Mouse (Mus musculus) kidney, embryonic 14.5 days (tissue): ENCODE data around the gene Ccdc47. TPM values are rescaled to one million over a fixed set of nuclear protein-coding genes. Genes with fewer than 3 reads are reported as not detected.

Source experiments
- ATAC-seq: fragments of 200-750 bp; cut with Nextera tagmentation; 2 replicates; pipeline ENCODE4 v1.8.0; 2017; ENCODE audit warnings: moderate number of reproducible peaks, mild to moderate bottlenecking, moderate TSS enrichment, moderate library complexity; ENCODE audit not compliant: low FRiP score, low TSS enrichment
- H3K27ac ChIP-seq: fragments of 300-500 bp; sonication (generic); 2 replicates; pipeline ENCODE4 v1.5.1; 2014; ENCODE audit warnings: low read depth, mild to moderate bottlenecking, low read length, moderate library complexity, mixed read lengths
- H3K27me3 ChIP-seq: fragments of 300-500 bp; sonication (generic); 2 replicates; pipeline ENCODE4 v1.6.1; 2014; ENCODE audit warnings: mild to moderate bottlenecking, low read length; ENCODE audit not compliant: control insufficient read depth, insufficient read depth
- H3K36me3 ChIP-seq: fragments of 300-500 bp; sonication (generic); 2 replicates; pipeline ENCODE4 v1.6.1; 2014; ENCODE audit warnings: low read length, mixed read lengths; ENCODE audit not compliant: control insufficient read depth, insufficient read depth
- H3K4me1 ChIP-seq: fragments of 300-500 bp; sonication (generic); 2 replicates; pipeline ENCODE4 v1.6.1; 2014; ENCODE audit warnings: low read length, mixed read lengths; ENCODE audit not compliant: control insufficient read depth, insufficient read depth
- H3K4me2 ChIP-seq: fragments of 300-500 bp; sonication (generic); replicated peaks from 2 replicates; pipeline ENCODE4 v1.6.1; 2014; ENCODE audit warnings: low read depth, mild to moderate bottlenecking, low read length
- H3K4me3 ChIP-seq: fragments of 300-500 bp; sonication (generic); 2 replicates; pipeline ENCODE4 v1.5.1; 2014; ENCODE audit warnings: mild to moderate bottlenecking, low read length
- H3K9ac ChIP-seq: fragments of 300-500 bp; sonication (generic); 2 replicates; pipeline ENCODE4 v1.6.1; 2014; ENCODE audit warnings: low read depth, mild to moderate bottlenecking, low read length, moderate library complexity
- H3K9me3 ChIP-seq: fragments of 300-500 bp; sonication (generic); 2 replicates; pipeline ENCODE4 v1.6.1; 2016; ENCODE audit warnings: low read length; ENCODE audit not compliant: control insufficient read depth
- WGBS: fragments of 180-500 bp; shearing (Covaris S2); extraction: QIAGEN DNeasy Blood & Tissue Kit; methylation state at CpG from one replicate; pipeline ENCODE4 v1.1.7; 2014; 5-methylcytosine and 5-hydroxymethylcytosine counted together
- polyA plus RNA-seq: library from polyadenylated mRNA; unstranded; fragments of >200 nt; fragmentation: Nextera tagmentation; extraction: Ambion mirVana; gene quantifications from 2 replicates; pipeline ENCODE4 v1.2.1, GENCODE M21; 2014

Gene Ccdc47
- polyA plus RNA-seq, 1 experiment from 2014 or later = 60.3 TPM

DNA sequence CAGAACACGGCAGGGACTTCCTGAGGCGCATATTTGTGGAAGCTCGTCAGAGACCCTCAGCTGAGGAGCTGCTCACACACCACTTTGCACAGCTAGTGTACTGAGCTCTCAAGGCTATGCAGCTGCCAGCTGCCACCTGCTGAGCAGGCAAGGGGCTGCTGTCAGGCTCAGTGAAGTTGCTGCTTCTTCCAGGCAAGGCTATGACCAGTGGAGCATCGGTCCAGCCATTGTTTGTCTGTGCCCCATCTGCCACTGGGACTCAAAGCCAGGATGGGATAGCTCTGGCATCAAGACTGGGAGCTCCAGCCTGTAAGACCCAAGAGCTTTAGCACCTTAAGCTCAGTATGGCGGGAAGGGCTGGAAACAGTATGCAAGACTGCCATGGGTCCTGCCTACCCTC lies 62.1 kb downstream of the Ccdc47 start:
- Histone ChIP-seq H3K4me1 (peaks cover 11% of the 10 kb centered on the region), H3K4me3 (no peak overlapping the region), H3K27ac (no peak overlapping the region), H3K9me3 (no peaks in the 10 kb centered on the region), H3K9ac (no peak overlapping the region), H3K4me2 (no peak overlapping the region), H3K27me3 (no peaks in the 10 kb centered on the region), H3K36me3 (peaks cover 91% of the 10 kb centered on the region)
- ATAC-seq = no peak
- 84% methylated on average over 5 of the region's 5 CpGs for WGBS

GRCm38 (mm10) chr11:106152132-106152531 lies 64.0 kb downstream of the Ccdc47 start:
- Histone ChIP-seq H3K27ac (no peak overlapping the region), H3K4me2 (no peak overlapping the region), H3K36me3 (peaks cover 95% of the 10 kb centered on the region), H3K9ac (no peak overlapping the region), H3K4me3 (no peak overlapping the region), H3K9me3 (no peaks in the 10 kb centered on the region), H3K27me3 (no peaks in the 10 kb centered on the region), H3K4me1 (no peaks in the 10 kb centered on the region)
- WGBS = 86% methylated on average over 8 of the region's 8 CpGs
- ATAC-seq = no peak

GRCm38 (mm10) chr11:106151219-106151618 lies 64.9 kb downstream of the Ccdc47 start:
- Histone ChIP-seq H3K27me3 (no peaks in the 10 kb centered on the region), H3K9me3 (no peaks in the 10 kb centered on the region), H3K36me3 (peaks cover 85% of the 10 kb centered on the region), H3K27ac (no peak overlapping the region), H3K4me3 (no peak overlapping the region), H3K4me2 (no peak overlapping the region), H3K4me1 (no peaks in the 10 kb centered on the region), H3K9ac (no peak overlapping the region)
- 82% methylated on average over 3 of the region's 3 CpGs for WGBS
- ATAC-seq = no peak

Other genes with a start within 250 kb of the Ccdc47 start
- 1.4 and 4.8 TPM in 2 replicates for gene Ace, start 248.4 kb downstream of the Ccdc47 start, polyA plus RNA-seq
- gene Ace3, start 221.7 kb downstream of the Ccdc47 start, polyA plus RNA-seq = not detected in 2 replicates
- gene Kcnh6, start 208.2 kb downstream of the Ccdc47 start, polyA plus RNA-seq = 0.10 and 0.14 TPM in 2 replicates
- 43.7 and 68.8 TPM in 2 replicates for gene Dcaf7, start 179.5 kb downstream of the Ccdc47 start, polyA plus RNA-seq
- gene Taco1, start 150.3 kb downstream of the Ccdc47 start, polyA plus RNA-seq = 10.3 and 11.3 TPM in 2 replicates
- 23.2 and 25.7 TPM in 2 replicates for gene Map3k3, start 131.7 kb downstream of the Ccdc47 start, polyA plus RNA-seq
- gene Gm10840, start 55.5 kb downstream of the Ccdc47 start, polyA plus RNA-seq = not detected in 2 replicates
- gene Limd2, start 55.5 kb downstream of the Ccdc47 start, polyA plus RNA-seq = 216 and 266 TPM in 2 replicates
- gene Strada, start 14.2 kb downstream of the Ccdc47 start, polyA plus RNA-seq = 29.1 and 33.5 TPM in 2 replicates
- 43.1 and 71.8 TPM in 2 replicates for gene Ddx42, start 582 bp upstream of the Ccdc47 start, polyA plus RNA-seq
- 39.1 and 72.1 TPM in 2 replicates for gene Ftsj3, start 39.7 kb upstream of the Ccdc47 start, polyA plus RNA-seq
- 303 and 334 TPM in 2 replicates for gene Psmc5, start 39.8 kb upstream of the Ccdc47 start, polyA plus RNA-seq
- gene Smarcd2, start 56.6 kb upstream of the Ccdc47 start, polyA plus RNA-seq = 54.9 and 78.6 TPM in 2 replicates
- gene Tcam1, start 60.3 kb upstream of the Ccdc47 start, polyA plus RNA-seq = 0.81 and 1.2 TPM in 2 replicates
- not detected in 2 replicates for gene Gh, start 85.5 kb upstream of the Ccdc47 start, polyA plus RNA-seq
- 7.3 and 7.4 TPM in 2 replicates for gene Cd79b, start 98.4 kb upstream of the Ccdc47 start, polyA plus RNA-seq
- gene Scn4a, start 136.9 kb upstream of the Ccdc47 start, polyA plus RNA-seq = 0.29 and 0.35 TPM in 2 replicates
- 0.46 and 0.49 TPM in 2 replicates for gene Prr29, start 149.1 kb upstream of the Ccdc47 start, polyA plus RNA-seq
- gene Icam2, start 171.7 kb upstream of the Ccdc47 start, polyA plus RNA-seq = 65.4 and 76.2 TPM in 2 replicates